Mouse (Mus musculus): ENCODE data around the gene Shank2.

The Shank2 gene

GRCm38 (mm10) chr7:144284241-144285065, 282.7 kb downstream of the Shank2 start:
- DNase-seq: no peak

GRCm38 (mm10) chr7:144285066-144285633, 283.4 kb downstream of the Shank2 start:
- DNase-seq: no peak

- DNase-seq: no peak
Measured at GRCm38 (mm10) chr7:144285912-144286311, 284.2 kb downstream of the Shank2 start.

- DNase-seq: no peak
Measured at GRCm38 (mm10) chr7:144287991-144288390, 286.3 kb downstream of the Shank2 start.

GRCm38 (mm10) chr7:144291478-144291877, 289.8 kb downstream of the Shank2 start:
- peak; percentile 4 for DNase-seq

- no peak for DNase-seq
Measured at GRCm38 (mm10) chr7:144293611-144294010, 291.9 kb downstream of the Shank2 start.

- peak; percentile 15 for DNase-seq
Measured at GRCm38 (mm10) chr7:144294239-144295200, 292.8 kb downstream of the Shank2 start.

- DNase-seq: no peak
Measured at GRCm38 (mm10) chr7:144299351-144299750, 297.6 kb downstream of the Shank2 start.

GRCm38 (mm10) chr7:144301646-144302045, 299.9 kb downstream of the Shank2 start:
- no peak for DNase-seq

GRCm38 (mm10) chr7:144302498-144302897, 300.8 kb downstream of the Shank2 start:
- DNase-seq: no peak

GRCm38 (mm10) chr7:144307853-144308409, 306.2 kb downstream of the Shank2 start:
- DNase-seq: no peak

GRCm38 (mm10) chr7:144314438-144315105, 312.8 kb downstream of the Shank2 start:
- no peak for DNase-seq

- no peak for DNase-seq
Measured at GRCm38 (mm10) chr7:144316224-144316623, 314.5 kb downstream of the Shank2 start.

- no peak for DNase-seq
Measured at GRCm38 (mm10) chr7:144316797-144317196, 315.1 kb downstream of the Shank2 start.

GRCm38 (mm10) chr7:144324077-144324476, 322.3 kb downstream of the Shank2 start:
- DNase-seq: no peak

GRCm38 (mm10) chr7:144324861-144325260, 323.1 kb downstream of the Shank2 start:
- DNase-seq: no peak

- no peak for DNase-seq
Measured at GRCm38 (mm10) chr7:144325603-144326002, 323.9 kb downstream of the Shank2 start.

GRCm38 (mm10) chr7:144329403-144329890, 327.7 kb downstream of the Shank2 start:
- no peak for DNase-seq

GRCm38 (mm10) chr7:144336626-144337025, 334.9 kb downstream of the Shank2 start:
- DNase-seq: peak; percentile 10

- DNase-seq: no peak
Measured at GRCm38 (mm10) chr7:144338694-144339093, 337.0 kb downstream of the Shank2 start.

GRCm38 (mm10) chr7:144340376-144340775, 338.6 kb downstream of the Shank2 start:
- no peak for DNase-seq

- DNase-seq: no peak
Measured at GRCm38 (mm10) chr7:144366133-144366532, 364.4 kb downstream of the Shank2 start.
